Mouse (Mus musculus) olfactory bulb, adult 2 months (tissue): Measurements from ENCODE around the gene Aoah.

ENCODE experiments used
- CTCF ChIP-seq: fragments of 200-500 bp; IDR thresholded peaks from 2 replicates; pipeline ENCODE4 v1.5.1; 2012; ENCODE audit warnings: low read depth, mild to moderate bottlenecking, low read length, moderate library complexity; ENCODE audit not compliant: insufficient read depth
- POLR2A ChIP-seq: fragments of 200-500 bp; IDR thresholded peaks from 2 replicates; pipeline ENCODE4 v1.6.1; 2012; ENCODE audit warnings: mild to moderate bottlenecking, low read depth, low read length, moderate library complexity; ENCODE audit not compliant: insufficient read depth

DNA sequence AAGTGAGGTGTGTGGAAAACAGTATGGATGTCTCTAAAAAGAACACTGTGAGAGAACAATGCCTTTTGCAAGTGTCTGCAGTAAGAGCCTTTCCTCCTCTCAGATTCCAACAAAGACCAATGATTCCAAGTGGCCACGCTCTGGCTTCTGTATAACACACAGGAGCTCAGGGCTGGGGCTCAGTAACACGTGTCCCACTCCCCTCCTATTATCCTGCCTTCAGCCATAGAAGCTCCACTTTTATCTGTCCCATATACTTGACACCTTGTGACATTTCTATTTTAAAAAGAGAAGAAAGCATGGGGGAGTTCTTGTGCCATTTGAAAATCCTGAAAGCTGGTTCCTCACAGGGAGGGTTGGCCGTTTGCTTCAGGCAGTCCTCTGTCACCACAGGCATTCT is 219.7 kb downstream of the Aoah start:
- TF ChIP-seq CTCF = no peak
- TF ChIP-seq POLR2A = no peak
